Mouse (Mus musculus) common myeloid progenitor, adult 5-6 weeks (primary cell): ENCODE results near the gene Lcor. TPM values are rescaled to one million over a fixed set of nuclear protein-coding genes. Genes with fewer than 3 reads are reported as not detected.
A peak's percentile ranks its signal among the peaks of the same experiment; 100 is the strongest.

ENCODE experiments used
- ATAC-seq: replicated peaks from 2 replicates; pipeline ENCODE4 v1.8.0; 2016; ENCODE audit warnings: low read depth, mild to moderate bottlenecking, moderate TSS enrichment, inconsistent platforms; ENCODE audit not compliant: poor library complexity, severe bottlenecking
- total RNA-seq: library from RNA; stranded (forward); fragments of 200-1000, 187-1606 nt; gene quantifications from 2 replicates; pipeline ENCODE4 v1.2.3, GENCODE M21; 2017

The Lcor gene
- total RNA-seq, 1 experiment from 2014 or later = 21.1 TPM

- ATAC-seq = no peak
Measured at GRCm38 (mm10) chr19:41473566-41474135, 8.8 kb upstream of the Lcor start.

DNA sequence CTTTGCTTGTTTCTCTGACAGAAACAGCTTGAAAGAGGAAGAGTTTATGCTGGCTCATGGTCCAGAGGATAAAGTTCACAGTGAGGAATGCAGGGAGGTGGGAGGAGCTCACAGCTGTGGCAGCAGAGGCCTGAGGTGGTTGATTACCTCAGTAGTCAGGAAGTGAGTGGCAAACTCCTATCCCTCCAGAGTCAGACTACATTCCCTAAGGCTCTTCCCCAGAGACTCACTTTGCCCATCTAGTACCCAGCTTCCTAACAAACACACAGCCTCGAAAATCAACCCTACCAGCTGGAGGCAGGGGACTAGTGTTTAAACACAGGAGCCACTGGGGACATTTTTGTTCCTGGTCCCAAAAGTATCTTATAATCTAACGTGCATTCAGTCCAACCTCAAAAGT is 7.5 kb upstream of the Lcor start:
- peak; percentile 95 for ATAC-seq

DNA sequence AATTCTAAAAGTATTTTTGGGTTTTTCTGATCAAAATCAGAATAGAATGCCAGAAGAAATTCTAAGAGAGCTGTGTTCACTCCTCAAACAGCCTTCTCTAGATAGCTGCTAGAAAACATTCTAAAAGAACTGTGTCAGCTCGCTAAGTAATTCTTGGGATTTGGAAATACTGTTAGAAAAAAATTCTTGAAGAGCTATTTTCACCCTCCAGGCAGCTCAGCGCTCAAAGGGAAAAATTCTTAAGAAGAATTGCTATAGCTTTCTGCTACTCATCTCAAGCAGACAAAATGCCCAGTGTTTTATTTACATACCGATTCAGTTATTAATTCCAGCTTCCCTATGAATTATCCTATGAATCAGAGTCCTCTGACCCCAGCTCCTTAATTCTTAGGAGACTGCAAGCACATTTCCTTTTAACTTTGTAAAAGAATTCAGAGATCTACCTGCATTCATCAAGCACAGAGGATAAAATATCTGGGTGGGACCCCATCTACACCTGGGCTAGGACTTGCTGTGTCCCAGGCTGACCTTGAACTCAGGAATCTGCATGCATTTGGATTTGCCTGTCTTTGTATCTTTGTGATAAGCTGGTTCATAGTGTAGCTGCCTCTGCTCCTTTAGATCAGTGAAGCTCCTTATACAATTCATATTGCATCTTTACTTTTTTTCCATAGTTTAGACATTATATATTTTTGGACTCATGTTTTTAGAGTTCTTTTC is 5.7 kb upstream of the Lcor start:
- ATAC-seq = no peak

DNA sequence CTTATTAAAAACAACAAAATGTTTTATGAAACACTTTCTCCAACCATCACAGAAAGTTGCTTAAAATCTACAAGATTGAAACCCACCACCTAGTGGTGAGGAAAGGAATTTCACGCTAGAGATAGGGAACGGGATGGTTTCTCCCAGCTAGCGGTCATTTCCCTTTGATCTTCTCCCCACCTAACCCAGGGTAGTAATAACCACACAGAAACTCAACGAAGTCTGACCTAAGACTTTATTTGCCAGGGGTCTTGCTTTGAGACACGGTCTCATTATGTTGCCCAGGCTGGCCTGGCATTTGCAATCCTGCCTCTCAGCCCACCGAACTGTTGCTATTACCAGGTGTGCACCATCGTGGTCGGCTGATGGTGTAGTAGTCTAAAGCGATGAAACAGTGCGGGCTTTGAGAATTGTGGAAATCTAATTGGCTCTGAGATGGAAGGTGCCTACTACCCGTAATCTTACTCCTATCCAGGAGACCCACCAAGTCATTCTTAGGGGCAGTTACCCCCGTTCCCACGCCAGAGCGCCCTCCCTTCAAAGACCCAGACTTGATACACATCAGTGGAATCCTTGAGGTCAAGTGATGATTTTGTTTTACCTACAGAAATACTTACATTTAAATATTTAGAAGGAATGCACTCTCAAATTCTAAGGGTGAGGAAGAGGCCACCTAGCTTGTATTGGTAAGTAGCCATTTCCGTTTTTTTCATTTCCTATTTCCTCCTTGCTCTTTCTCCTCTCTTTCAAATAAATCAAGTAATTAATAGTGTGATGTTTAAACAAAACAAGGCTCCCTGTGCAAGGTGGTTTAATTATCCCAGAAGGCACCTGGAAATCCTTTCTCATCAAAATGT is 1.2 kb upstream of the Lcor start:
- ATAC-seq = peak; percentile 39

DNA sequence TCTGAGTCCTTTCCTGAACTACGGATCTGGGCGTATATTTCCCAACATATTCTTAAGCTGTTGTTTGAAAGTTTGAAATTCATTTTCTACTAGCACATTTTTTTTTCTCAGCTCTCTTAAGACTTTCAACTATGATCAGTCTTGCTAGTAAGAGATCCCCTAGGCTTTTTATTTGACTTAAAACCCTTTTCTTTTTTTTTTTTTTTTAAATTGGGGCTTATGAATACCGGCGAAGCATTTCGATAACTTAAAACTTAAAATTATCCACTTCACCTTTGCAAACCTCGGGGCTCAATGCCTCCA is 599 bp upstream of the Lcor start:
- no peak for ATAC-seq

GRCm38 (mm10) chr19:41482909-41483444 is 540 bp downstream of the Lcor start:
- ATAC-seq = peak; percentile 65

- no peak for ATAC-seq
Measured at GRCm38 (mm10) chr19:41483445-41484040, 1.1 kb downstream of the Lcor start.

- no peak for ATAC-seq
Measured at GRCm38 (mm10) chr19:41484361-41484760, 1.9 kb downstream of the Lcor start.

- no peak for ATAC-seq
Measured at GRCm38 (mm10) chr19:41495382-41496032, 13.1 kb downstream of the Lcor start.

DNA sequence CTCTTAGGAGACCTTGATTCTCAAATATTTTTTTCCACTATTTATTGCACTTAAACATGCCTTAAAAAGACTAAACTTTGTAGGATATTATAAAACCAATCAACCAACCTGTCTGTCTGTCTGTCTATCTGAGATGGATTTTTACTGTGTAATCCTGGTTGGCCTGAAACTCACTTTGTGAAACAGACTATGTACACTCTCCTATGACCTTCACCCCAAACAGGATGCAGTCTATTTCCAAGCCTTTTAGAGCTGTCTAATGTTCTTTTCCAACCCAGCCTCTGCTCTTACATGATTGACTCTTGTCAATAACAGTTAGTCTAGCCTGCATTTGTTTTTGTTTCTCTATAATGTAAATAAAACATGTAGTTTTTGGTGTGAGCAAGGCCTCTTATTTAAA is 13.6 kb downstream of the Lcor start:
- no peak for ATAC-seq

DNA sequence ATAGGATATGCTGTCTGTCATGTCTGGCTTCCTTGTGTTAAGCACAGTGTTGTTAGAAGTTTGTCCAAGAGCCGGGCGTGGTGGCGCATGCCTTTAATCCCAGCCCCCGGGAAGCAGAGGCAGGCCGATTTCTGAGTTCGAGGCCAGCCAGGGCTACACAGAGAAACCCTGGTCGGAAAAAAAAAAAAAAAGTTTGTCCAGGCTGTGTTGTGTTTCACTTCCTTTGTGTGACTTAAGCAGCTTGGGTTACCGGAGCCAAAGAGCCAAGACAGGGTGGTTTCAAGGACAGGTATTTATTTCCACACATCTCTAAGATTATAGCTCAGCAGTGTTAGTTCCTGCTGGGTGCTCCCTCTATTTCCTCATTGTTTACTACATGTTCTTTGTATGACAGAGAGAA is 25.4 kb downstream of the Lcor start:
- no peak for ATAC-seq

- ATAC-seq = no peak
Measured at GRCm38 (mm10) chr19:41514836-41515235, 32.4 kb downstream of the Lcor start.

DNA sequence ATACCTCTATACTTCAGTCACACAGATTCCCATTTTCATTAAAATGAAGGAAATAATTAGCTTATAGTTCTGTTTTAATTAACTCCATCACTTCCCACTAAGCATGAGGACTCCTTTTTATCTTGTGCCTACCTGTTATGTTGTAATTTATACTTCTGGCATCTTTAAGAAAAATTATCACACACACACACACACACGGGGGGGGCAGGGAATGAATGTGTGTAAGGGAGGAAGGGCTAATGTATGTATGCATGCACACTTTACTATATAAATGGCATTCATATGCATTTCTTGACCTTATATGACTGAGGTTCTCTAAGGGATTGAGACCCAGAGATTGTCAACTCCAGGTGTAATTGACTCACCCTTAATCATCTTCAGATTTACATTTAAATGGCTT is 33.1 kb downstream of the Lcor start:
- no peak for ATAC-seq

DNA sequence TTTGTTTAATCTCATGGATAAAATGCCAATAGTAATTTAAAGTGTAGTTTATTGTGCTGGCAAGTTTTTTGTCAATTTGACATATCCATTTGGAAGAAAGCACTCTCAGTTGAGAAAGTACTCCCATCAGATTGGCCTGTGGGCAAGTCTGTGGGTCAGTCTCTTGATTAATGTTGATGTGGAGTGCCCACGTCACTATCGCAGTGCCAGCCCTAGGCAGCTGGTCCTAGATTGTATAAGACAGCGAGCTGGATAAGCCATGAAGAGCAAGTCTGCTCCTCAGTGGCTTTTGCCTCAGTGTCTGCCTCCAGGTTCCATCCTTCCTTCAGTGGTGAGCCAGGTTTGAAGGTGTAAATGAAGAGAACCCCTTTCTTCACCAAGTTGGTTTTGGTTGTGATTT is 34.6 kb downstream of the Lcor start:
- ATAC-seq = no peak

- ATAC-seq = peak; percentile 77
Measured at GRCm38 (mm10) chr19:41519121-41519520, 36.7 kb downstream of the Lcor start.

DNA sequence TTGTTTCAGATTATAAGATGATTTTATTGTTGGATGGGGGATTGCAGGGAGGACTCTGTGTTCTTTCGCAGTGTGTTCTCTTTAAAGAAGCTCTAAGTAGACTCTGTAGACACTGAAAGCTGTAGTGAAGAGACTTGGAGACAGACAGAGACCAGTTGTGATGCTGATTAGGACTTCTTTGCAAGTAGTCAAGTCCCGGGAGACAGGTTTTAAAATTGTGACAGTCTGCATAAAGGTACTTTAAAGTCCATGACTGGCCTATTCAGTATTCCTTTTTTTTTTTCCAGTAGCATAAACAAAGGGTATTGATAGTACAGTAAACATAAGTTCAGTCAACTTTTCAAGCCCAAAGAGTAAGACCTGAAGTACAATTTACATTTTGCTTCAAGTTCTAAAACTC is 39.8 kb downstream of the Lcor start:
- no peak for ATAC-seq

DNA sequence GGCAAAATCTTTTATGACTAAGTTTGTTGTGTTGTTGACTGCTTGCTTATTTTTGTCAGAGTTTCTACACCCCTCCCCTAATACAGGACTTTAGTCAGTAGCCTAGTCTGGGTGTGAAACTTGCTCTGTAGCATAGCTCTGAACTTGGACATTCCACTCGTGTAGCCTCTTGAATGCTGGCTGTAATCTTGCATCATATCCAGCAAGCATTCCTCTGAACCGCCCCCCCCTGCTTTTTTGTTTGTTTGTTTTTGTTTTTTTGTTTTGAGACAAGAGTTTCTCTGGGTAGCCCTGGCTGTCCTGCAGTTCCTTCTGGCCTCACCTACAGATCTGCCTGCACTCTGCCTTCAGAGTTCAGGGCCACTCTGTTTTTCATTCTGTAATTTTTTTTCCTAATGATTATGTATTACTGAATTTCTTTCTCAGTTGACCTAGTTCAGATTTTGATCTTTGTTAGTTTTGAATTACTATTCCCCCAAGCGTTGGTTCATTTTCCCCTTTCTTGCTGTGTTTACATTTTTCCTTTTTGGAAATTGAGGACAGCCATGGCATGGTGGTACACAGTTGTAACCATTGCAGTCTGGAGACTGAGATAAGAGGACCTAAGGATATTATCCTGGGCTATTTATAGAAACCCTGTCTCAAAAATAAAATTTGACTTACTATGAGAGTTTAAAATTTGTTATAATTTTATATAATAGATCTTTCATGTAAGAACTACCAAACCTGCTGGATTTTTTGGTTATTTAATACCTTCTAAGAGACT is 41.5 kb downstream of the Lcor start:
- no peak for ATAC-seq

- ATAC-seq = 0 out of 2 replicates have a peak, but pooled peaks have one; percentile 18
Measured at GRCm38 (mm10) chr19:41529169-41529568, 46.7 kb downstream of the Lcor start.

DNA sequence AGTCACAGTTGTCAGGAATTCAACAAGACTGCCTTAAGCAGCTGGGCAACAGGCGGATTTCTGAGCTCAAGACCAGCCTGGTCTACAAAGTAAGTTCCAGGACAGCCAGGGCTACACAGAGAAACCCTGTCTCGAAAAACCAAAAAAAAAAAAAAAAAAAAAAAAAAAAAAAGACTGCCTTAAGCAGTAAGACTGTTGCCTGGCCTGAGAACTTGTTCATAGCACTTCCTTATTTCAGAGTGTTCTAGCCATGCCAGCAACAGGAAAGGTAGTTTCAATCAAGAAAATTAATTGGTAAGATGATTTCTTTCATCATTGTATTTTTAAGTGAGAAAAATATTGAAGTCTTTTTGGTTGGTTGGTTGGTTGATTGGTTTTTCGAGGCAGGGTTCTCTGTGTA is 51.6 kb downstream of the Lcor start:
- no peak for ATAC-seq
